Mouse (Mus musculus) CH12.LX (cell line): ENCODE data around the gene Cxxc4.

ENCODE experiments used
- CTCF ChIP-seq, 2 experiments: IDR thresholded peaks in 1 of 2; conservative IDR thresholded peaks in 1 of 2; 2 replicates each; pipeline ENCODE4 v1.5.1; 2011 to 2012; ENCODE audit warnings: low read depth in 2 of 2, low read length in 2 of 2, improper control_type of control experiment in 1 of 2, inconsistent platforms in 1 of 2, mild to moderate bottlenecking in 1 of 2, moderate library complexity in 1 of 2
- EP300 ChIP-seq: IDR thresholded peaks from 2 replicates; pipeline ENCODE4 v1.6.1; 2011; ENCODE audit warnings: low read length, improper control_type of control experiment
- MEF2A ChIP-seq: IDR thresholded peaks from 2 replicates; pipeline ENCODE4 v1.6.1; 2014; ENCODE audit warnings: low read depth, mild to moderate bottlenecking, inconsistent platforms, low read length, improper control_type of control experiment, borderline replicate concordance
- NRF1 ChIP-seq: IDR thresholded peaks from 2 replicates; pipeline ENCODE4 v1.6.1; 2014; ENCODE audit warnings: low read depth, mild to moderate bottlenecking, inconsistent platforms, low read length, improper control_type of control experiment, moderate library complexity
- POLR2A ChIP-seq: IDR thresholded peaks from 2 replicates; pipeline ENCODE4 v1.6.1; 2011; ENCODE audit warnings: low read depth, mild to moderate bottlenecking, improper control_type of control experiment, low read length
- SMC3 ChIP-seq: IDR thresholded peaks from 2 replicates; pipeline ENCODE4 v1.6.1; 2011; ENCODE audit warnings: low read depth, low read length, improper control_type of control experiment
- USF1 ChIP-seq: IDR thresholded peaks from 2 replicates; pipeline ENCODE4 v1.6.1; 2014; ENCODE audit warnings: low read depth, mild to moderate bottlenecking, inconsistent platforms, low read length, improper control_type of control experiment

DNA sequence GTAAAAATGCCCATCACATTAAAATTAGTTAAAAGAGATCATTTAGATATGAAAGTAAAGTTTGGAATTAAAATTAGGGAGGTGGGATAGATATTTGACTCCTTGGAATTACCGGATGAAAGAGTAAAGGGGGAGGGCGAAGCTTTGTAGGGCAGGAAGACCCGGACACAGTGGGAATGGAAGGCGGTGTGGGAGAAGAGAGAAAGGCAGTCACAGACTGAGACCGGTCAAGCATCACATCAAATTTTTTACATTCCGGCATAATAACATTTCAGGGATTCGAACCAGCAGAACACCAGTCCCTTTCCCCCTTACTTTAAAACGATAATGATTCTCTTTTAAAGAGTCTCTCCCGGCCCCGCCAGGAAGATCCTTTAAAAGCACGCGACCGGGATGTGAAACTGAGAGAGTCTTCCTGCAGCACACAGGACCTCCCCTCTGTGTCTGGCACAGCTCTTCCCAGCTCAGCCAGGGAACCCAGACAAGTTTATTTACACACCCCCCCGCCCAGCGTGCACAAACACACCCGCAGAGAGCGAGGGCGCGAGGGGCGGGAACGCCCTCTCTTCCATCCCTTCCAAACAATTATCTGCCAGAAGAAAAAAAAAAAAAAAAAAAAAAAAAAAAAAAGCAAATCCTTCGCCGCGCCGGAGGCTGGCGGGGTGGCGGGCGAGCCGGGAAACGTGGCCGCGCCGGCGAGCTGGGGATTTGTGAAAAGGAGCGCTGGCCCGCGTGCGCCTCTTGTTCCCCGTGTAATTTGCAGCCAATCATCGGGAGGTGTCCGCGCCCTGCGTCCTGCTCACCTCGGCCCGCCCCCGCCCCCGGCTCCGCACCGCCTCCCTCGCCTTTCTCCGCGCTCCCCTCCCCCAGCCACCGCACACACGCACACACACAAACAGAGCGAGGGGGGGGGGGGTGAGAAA is 532 bp upstream of the Cxxc4 start:
- TF ChIP-seq CTCF (conservative IDR thresholded peaks at IDR 0.05 in 1 of 2, IDR thresholded peaks at IDR 0.05 in 1 of 2; ENCODE audit: low read depth in 2 of 2, low read length in 2 of 2) = no peak
- no peak for TF ChIP-seq EP300
- TF ChIP-seq USF1 = no peak
- no peak for TF ChIP-seq SMC3
- TF ChIP-seq POLR2A = no peak
- TF ChIP-seq MEF2A = no peak
- TF ChIP-seq NRF1 = no peak
